Mouse (Mus musculus): ENCODE results near the gene Id2.

Id2 gene

GRCm38 (mm10) chr12:25097052-25097209 is at the start of gene Id2:
Gene Id2 (minus strand): TSS chr12:25097140.
- in situ Hi-C loops (cut with MboI, MseI), result loop anchor here (10.0 to 25.0 kb wide), 3 partner anchors 608 to 1190 kb away; no protein-coding TSS in a partner anchor

GRCm38 (mm10) chr12:25145344-25145698 is 48.4 kb upstream of the Id2 start:
- in situ Hi-C loops (cut with MboI, MseI), result loop anchor here (5.0 kb wide), 1 partner anchor 82 kb away; no protein-coding TSS in a partner anchor

- in situ Hi-C loops (cut with MboI, MseI), result loop anchor here (5.0 kb wide), 1 partner anchor 83 kb away; no protein-coding TSS in a partner anchor
These were observed 47.8 kb upstream of the Id2 start for GRCm38 (mm10) chr12:25144591-25145343.

GRCm38 (mm10) chr12:25143492-25143891 is 46.6 kb upstream of the Id2 start:
- in situ Hi-C loops (cut with MboI, MseI), result no loop called here

GRCm38 (mm10) chr12:25142251-25142650 is 45.3 kb upstream of the Id2 start:
- in situ Hi-C loops (cut with MboI, MseI), result no loop called here

- in situ Hi-C loops (cut with MboI, MseI), result no loop called here
These were observed 44.4 kb upstream of the Id2 start for GRCm38 (mm10) chr12:25141311-25141710.

GRCm38 (mm10) chr12:25140115-25140514 is 43.2 kb upstream of the Id2 start:
- in situ Hi-C loops (cut with MboI, MseI), result no loop called here

GRCm38 (mm10) chr12:25138616-25139015 is 41.7 kb upstream of the Id2 start:
- in situ Hi-C loops (cut with MboI, MseI), result no loop called here

GRCm38 (mm10) chr12:25132046-25132445 is 35.1 kb upstream of the Id2 start:
- in situ Hi-C loops (cut with MboI, MseI), result no loop called here

- in situ Hi-C loops (cut with MboI, MseI), result no loop called here
These were observed 30.7 kb upstream of the Id2 start for GRCm38 (mm10) chr12:25127629-25128028.

- in situ Hi-C loops (cut with MboI, MseI), result no loop called here
These were observed 29.3 kb upstream of the Id2 start for GRCm38 (mm10) chr12:25126228-25126627.

- in situ Hi-C loops (cut with MboI, MseI), result no loop called here
These were observed 28.4 kb upstream of the Id2 start for GRCm38 (mm10) chr12:25125239-25125776.

GRCm38 (mm10) chr12:25124431-25125238 is 27.7 kb upstream of the Id2 start:
- in situ Hi-C loops (cut with MboI, MseI), result no loop called here

GRCm38 (mm10) chr12:25120753-25121152 is 23.8 kb upstream of the Id2 start:
- in situ Hi-C loops (cut with MboI, MseI), result no loop called here

- in situ Hi-C loops (cut with MboI, MseI), result no loop called here
These were observed 22.3 kb upstream of the Id2 start for GRCm38 (mm10) chr12:25119278-25119677.

- in situ Hi-C loops (cut with MboI, MseI), result no loop called here
These were observed 21.0 kb upstream of the Id2 start for GRCm38 (mm10) chr12:25117856-25118511.

GRCm38 (mm10) chr12:25116126-25116525 is 19.2 kb upstream of the Id2 start:
- in situ Hi-C loops (cut with MboI, MseI), result no loop called here

GRCm38 (mm10) chr12:25114426-25114825 is 17.5 kb upstream of the Id2 start:
- in situ Hi-C loops (cut with MboI, MseI), result no loop called here

- in situ Hi-C loops (cut with MboI, MseI), result no loop called here
These were observed 16.4 kb upstream of the Id2 start for GRCm38 (mm10) chr12:25113357-25113756.

GRCm38 (mm10) chr12:25112806-25113205 is 15.9 kb upstream of the Id2 start:
- in situ Hi-C loops (cut with MboI, MseI), result no loop called here

- in situ Hi-C loops (cut with MboI, MseI), result no loop called here
These were observed 13.7 kb upstream of the Id2 start for GRCm38 (mm10) chr12:25110682-25111078.

- in situ Hi-C loops (cut with MboI, MseI), result no loop called here
These were observed 13.2 kb upstream of the Id2 start for GRCm38 (mm10) chr12:25109971-25110681.
